Mouse (Mus musculus) C2C12 (cell line): Measurements from ENCODE around the gene Trim29.

ENCODE experiments used
- CTCF ChIP-seq: IDR thresholded peaks from one replicate; pipeline ENCODE4 v1.5.1; 2011; ENCODE audit not compliant: control insufficient read depth, insufficient read depth, insufficient read length
- MYOD1 ChIP-seq: IDR thresholded peaks from one replicate; pipeline ENCODE4 v1.6.1; 2011; ENCODE audit warnings: low read depth; ENCODE audit not compliant: control insufficient read depth, insufficient read length
- USF1 ChIP-seq: IDR thresholded peaks from one replicate; pipeline ENCODE4 v1.6.1; 2011; ENCODE audit warnings: low read depth, mild to moderate bottlenecking, control low read depth, moderate library complexity

DNA sequence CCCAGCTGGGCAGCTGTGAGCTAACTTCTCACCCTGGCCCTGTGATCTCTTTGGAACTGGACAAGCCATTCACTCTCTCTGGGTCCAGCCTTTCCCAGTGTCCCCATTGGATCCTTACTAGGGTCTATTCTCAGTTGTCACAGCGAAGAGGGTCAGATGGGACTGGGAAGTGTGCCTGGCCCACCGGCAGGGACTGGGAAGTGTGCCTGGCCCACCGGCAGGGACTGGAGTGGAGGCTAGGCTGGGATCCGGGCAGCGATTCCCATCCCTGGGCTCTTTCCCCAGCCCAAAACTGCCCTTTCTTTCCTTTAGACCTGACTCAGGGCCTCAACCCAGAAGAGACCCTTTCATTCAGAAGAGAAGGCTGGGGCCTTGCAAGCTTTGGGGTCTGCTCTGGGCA lies 27.4 kb downstream of the Trim29 start:
- no peak for TF ChIP-seq CTCF
- TF ChIP-seq MYOD1 = no peak
- no peak for TF ChIP-seq USF1
